In the genomic region with DNA sequence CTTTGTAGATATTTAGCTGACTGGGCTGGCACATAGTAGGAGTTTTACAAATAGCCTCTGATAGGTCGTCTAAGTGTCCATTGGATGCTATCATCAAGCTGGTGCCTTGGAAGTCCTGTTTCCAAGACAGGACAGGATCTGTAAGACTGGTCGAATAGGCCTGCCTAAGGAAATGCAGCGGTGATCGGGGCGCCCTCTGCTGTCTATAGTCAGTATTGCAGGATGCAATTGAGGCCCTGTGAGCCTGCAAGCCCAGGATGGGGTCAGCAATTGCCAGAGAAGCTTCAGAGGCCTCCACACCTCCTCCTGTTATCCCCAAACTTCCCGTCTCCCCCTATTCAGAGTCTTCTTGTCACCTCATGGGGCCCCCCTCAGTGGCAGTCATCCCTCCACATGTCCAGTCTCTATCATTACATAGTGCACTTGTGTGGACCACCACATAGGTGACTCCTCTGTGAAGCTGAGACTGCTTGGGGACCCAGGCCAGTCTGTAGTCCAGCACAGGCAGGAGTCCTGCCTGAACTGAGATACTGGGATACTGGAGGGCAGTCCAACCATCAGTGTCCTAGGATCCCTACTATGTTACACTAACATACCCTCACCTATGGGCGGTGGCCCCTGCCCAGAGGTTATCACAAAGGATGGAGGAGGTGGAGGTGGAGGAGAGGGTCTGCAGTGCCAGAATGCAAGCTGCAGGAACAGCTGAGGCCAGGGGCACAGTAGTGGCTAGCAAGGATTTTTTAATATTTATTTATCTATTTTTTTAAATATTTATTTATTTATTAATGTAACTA, we compare ENCODE assay signal across 7 mouse cellular contexts. TPM values are rescaled to one million over a fixed set of nuclear protein-coding genes. Genes with fewer than 3 reads are reported as not detected.
DNase-seq lines count a peak whose midpoint lies in the region; ATAC-seq and TF ChIP-seq lines count a peak whose summit lies in the region.

No protein-coding gene starts in this region.

- intact Hi-C loops in heart, postnatal 36 days (cut with DNase I): loop anchor here (1.0 to 5.0 kb wide), 3 partner anchors 21 to 133 kb away; no protein-coding TSS in a partner anchor
- intact Hi-C loops in left cerebral cortex, postnatal 25 days (cut with DNase I): loop anchor here (2.0 to 5.0 kb wide), 2 partner anchors 21 to 1385 kb away; no protein-coding TSS in a partner anchor

- H3K27me3 ChIP-seq in G1E (ENCODE audit: insufficient read depth, low read length): peaks cover 17% of the 10 kb centered on the region

- peaks cover 59% of the 10 kb centered on the region for H3K4me1 ChIP-seq in G1E (ENCODE audit: insufficient read depth, low read depth, low read length)

- peak; percentile 98 for TF ChIP-seq CTCF in G1E (IDR thresholded peaks at IDR 0.05; ENCODE audit: low read depth, low read length)

- ATAC-seq in G1E (ENCODE audit: extremely low read depth, insufficient number of reproducible peaks, low FRiP score, poor library complexity, severe bottlenecking): no peak

- H3K9me3 ChIP-seq in G1E (replicated peaks): peaks cover 13% of the 10 kb centered on the region

- no peak for DNase-seq in G1E (ENCODE audit: low spot score)
- peak; percentile 87 for DNase-seq in adrenal gland, postnatal 14 days
- DNase-seq in embryo, embryonic 9.5 days (ENCODE audit: extremely low spot score): peak; percentile 83
- peak; percentile 87 to 93 for DNase-seq in heart, postnatal 36 days
- peak; percentile 66 to 68 for DNase-seq in left cerebral cortex, postnatal 25 days (ENCODE audit: low spot score in 2 of 2)
- DNase-seq in monocyte, adult 2 months (ENCODE audit: low read depth in 1 of 2, low spot score in 2 of 2): peak; percentile 68 to 86
- DNase-seq in spleen, postnatal 4 days (ENCODE audit: low spot score in 2 of 2): peak; percentile 84 to 95

- H3K4me3 ChIP-seq in G1E (ENCODE audit: low read depth, low read length): no peak overlapping the region

- H3K36me3 ChIP-seq in G1E (replicated peaks): no peaks in the 10 kb centered on the region

RNA-seq across cellular contexts. Expression of a gene that starts 3.0 kb away (rescaled TPM):
- total RNA-seq in G1E (2014; fragmentation: Nextera tagmentation) (140 and 142 TPM in 2 replicates), G1E (2017) (91.7 and 120 TPM in 2 replicates)
- 35.1 and 38.7 TPM in 2 replicates for polyA plus RNA-seq in G1E (2012)
- total RNA-seq in adrenal gland, postnatal 14 days (2021): 4.0 and 5.8 TPM in 2 replicates
- 1 to 10 TPM; 3.6 to 3.9 TPM for total RNA-seq in heart, postnatal 36 days (2021)
- total RNA-seq in left cerebral cortex, postnatal 25 days (2021): under 1 TPM in 1 of 2 experiments, not detected in 1; 0.71 TPM

RNA-seq across cellular contexts. Expression of a gene that starts 30.1 kb away (rescaled TPM):
- 5.5 and 8.7 TPM in 2 replicates for total RNA-seq in G1E (2014; fragmentation: Nextera tagmentation)
- total RNA-seq in G1E (2017): 8.2 and 8.4 TPM in 2 replicates
- polyA plus RNA-seq in G1E (2012): 32.1 and 33.6 TPM in 2 replicates
- 6.0 and 10.6 TPM in 2 replicates for total RNA-seq in adrenal gland, postnatal 14 days (2021)
- total RNA-seq in heart, postnatal 36 days (2021): 10 to 100 TPM; 10.4 to 15.1 TPM
- 10 to 100 TPM; 14.9 to 16.4 TPM for total RNA-seq in left cerebral cortex, postnatal 25 days (2021)

RNA-seq across cellular contexts. Expression of a gene that starts 32.9 kb away (rescaled TPM):
- total RNA-seq in G1E (2014; fragmentation: Nextera tagmentation) (97.4 and 117 TPM in 2 replicates), G1E (2017) (96.4 and 97.8 TPM in 2 replicates)
- 10.4 and 12.2 TPM in 2 replicates for polyA plus RNA-seq in G1E (2012)
- 42.8 and 45.7 TPM in 2 replicates for total RNA-seq in adrenal gland, postnatal 14 days (2021)
- total RNA-seq in heart, postnatal 36 days (2021): 10 to 100 TPM; 29.2 to 31.2 TPM
- 10 to 100 TPM; 48.7 to 51.7 TPM for total RNA-seq in left cerebral cortex, postnatal 25 days (2021)

Comparison
In these comparisons a context has a peak if more than half of its experiments do, and no peak if none do; other contexts are left out.
1. RNA of a gene that starts 3.0 kb away (total RNA-seq): 91.7 to 142 TPM in G1E; 4.0 to 5.8 TPM in adrenal gland, postnatal 14 days, 3.6 to 3.9 TPM in heart, postnatal 36 days and 0.71 TPM in left cerebral cortex, postnatal 25 days; every median in the first group is over 10 times any median in the second.